Mouse (Mus musculus) embryonic fibroblast, embryonic 13.5 days (primary cell): ENCODE measurements around the gene Swi5.

Experiments
- CTCF ChIP-seq: IDR thresholded peaks from 2 replicates; pipeline ENCODE4 v1.5.1; 2011; ENCODE audit warnings: mild to moderate bottlenecking, control low read depth, low read length, moderate library complexity, borderline replicate concordance; ENCODE audit not compliant: insufficient read depth
- POLR2A ChIP-seq: IDR thresholded peaks from 2 replicates; pipeline ENCODE4 v1.6.1; 2011; ENCODE audit warnings: low read depth, mild to moderate bottlenecking, control low read depth, low read length, moderate library complexity

GRCm38 (mm10) chr2:32260635-32261034, 27.2 kb downstream of the Swi5 start:
- TF ChIP-seq CTCF (no peak), POLR2A (no peak)
